Mouse (Mus musculus) small intestine, adult 2 months (tissue): ENCODE results near the gene Traf3ip2.

Experiments used
- CTCF ChIP-seq: fragments of 200-500 bp; IDR thresholded peaks from 2 replicates; pipeline ENCODE4 v1.5.1; 2012; ENCODE audit warnings: low read depth, mild to moderate bottlenecking, control low read depth, inconsistent platforms, low read length, moderate library complexity, mixed read lengths; ENCODE audit not compliant: insufficient replicate concordance, insufficient read length; ENCODE audit errors: extremely low read depth
- POLR2A ChIP-seq: fragments of 200-500 bp; IDR thresholded peaks from 2 replicates; pipeline ENCODE4 v1.6.1; 2012; ENCODE audit warnings: low read depth, mild to moderate bottlenecking, control low read depth, inconsistent platforms, low read length, moderate library complexity

DNA sequence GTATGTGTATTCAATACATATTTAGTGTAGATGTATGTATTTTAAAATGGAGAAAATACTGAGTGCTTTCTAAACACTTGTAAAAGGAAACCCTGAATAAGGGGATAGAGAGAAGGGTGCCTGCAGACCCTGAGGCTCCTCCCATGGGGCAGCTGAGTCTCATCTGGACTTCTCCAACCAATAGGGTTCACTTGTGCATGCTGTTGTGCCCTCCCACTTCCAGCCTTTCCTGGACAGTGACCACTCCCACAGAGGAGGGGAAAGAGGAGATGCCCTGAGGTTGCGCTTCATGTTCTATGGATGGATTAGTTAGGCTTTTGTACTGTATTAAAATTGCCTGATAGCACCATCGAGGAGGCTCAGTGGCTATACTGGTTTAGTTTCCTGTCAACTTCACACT, 30.3 kb upstream of the Traf3ip2 start:
- TF ChIP-seq POLR2A (no peak), CTCF (no peak)
